Mouse (Mus musculus): Measurements from ENCODE around the gene Vat1l. TPM values are rescaled to one million over a fixed set of nuclear protein-coding genes. Genes with fewer than 3 reads are reported as not detected.

Vat1l gene
- total RNA-seq, 2 experiments from 2014 or later: 15.9 to 24.4 TPM

DNA sequence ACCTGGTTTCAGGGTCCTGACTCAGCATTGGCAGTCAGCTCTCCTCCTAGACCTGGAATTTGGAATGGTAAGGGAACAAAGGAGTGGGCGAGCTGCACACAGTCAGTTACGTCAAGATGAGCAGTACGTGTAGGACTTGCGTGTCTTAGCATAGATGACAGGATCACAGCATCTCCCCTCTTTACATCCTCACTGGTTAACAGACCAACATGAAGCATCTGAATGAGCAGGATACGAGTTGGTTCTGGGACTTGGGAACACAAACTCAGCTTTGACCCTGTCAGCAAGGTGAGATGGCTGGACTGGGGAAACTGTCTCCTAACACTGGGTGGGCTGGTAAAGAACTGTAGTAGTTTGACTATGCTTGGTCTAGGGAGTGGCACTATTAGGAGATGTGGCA is 193.9 kb downstream of the Vat1l start:
- DNase-seq: no peak

DNA sequence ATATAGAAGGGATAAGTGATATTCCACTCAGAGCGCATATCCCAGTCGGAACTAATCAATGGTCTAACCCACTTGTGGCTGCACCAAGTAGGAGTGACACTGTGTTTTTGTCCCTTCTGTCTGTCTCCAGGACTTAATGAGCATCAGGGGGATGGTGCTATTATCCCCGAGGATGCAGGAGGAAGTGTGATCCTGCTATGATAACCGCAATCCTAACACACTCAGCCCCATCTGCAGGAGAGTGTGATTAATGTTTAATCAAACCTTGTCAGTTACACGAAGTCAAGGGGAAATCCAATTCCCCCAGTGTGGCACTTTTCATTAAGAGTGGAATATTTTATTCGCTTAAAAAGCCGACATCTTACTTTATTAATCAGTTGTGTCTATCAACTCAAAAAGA is 196.3 kb downstream of the Vat1l start:
- no peak for DNase-seq

DNA sequence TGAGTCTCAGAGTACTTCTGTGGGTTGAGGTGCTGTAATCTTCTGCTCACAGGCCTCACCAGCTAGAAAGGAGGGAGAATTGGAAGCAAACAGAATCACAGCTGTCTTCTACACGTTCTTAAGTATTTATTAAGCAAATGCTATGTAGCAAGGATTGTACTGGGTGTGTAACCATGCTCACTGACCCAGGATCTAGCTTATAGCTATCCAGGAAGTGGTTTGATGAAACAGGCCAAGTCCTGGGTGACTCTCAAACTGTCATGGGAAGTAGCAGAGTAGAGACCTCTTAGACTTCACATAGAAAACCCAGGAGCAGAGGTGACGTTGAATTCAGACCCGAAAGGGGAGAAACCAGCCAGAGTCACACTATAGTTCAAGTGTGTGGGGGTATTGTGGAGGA is 206.0 kb downstream of the Vat1l start:
- DNase-seq: no peak

DNA sequence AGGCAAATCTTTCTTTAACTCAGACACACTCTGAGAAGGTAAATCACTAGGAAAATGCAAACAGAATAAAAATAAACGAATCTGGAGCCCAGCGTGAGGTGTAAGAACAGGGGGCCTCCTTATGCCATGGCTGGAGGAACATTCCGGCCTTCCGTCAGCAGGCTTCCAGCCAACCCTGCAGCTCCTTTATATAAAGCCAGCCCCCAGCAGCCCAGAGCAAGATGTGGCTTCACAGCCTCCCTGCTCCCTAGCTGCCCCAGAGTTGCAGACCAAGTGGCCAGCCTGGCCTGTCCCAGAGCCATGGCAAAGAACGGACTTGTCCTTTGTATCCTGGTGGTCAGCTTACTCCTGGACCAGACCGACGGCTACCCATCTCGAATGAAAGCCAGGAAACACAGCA is 212.4 kb downstream of the Vat1l start, which contains the start of gene Clec3a:
Gene Clec3a (plus strand): TSS at position 301 of the 400 bp plus-strand sequence.
- no peak for DNase-seq

DNA sequence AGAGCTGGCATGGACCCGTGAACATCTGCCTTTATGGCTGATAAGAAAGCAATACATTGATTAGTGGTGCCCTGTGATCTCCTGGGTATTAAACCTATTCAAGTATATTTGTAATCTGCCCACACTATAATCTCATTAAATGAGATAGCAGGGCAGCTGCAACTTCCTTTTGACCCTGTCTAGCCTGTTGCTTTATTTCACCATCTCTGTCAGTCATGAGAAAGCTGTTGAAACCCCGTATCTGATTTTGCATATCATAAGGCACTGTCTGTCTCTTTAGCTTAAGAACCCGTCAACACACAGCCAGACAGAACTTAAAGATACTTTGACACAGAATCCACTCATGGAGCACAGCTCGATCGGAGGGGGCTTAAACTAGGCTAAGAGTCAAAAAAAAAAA is 213.1 kb downstream of the Vat1l start:
- no peak for DNase-seq

DNA sequence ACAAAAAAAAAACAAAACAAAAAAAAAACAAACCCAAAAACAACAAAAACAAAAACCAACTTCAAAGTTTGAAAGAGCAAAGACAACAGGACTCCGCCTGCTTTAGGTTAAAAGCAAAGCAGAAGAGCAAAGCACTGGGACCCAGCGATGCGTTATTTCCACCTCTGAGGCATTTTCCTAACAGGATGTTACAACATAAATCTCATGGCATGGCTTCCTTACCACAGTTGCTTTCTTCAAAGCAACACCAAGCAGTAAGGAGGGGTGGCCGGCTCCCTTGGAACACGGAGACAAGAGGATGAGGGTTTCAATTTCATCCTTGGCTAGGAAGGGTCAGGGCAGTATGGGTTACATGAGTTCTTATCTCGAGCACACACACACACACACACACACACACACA is 213.5 kb downstream of the Vat1l start:
- no peak for DNase-seq

DNA sequence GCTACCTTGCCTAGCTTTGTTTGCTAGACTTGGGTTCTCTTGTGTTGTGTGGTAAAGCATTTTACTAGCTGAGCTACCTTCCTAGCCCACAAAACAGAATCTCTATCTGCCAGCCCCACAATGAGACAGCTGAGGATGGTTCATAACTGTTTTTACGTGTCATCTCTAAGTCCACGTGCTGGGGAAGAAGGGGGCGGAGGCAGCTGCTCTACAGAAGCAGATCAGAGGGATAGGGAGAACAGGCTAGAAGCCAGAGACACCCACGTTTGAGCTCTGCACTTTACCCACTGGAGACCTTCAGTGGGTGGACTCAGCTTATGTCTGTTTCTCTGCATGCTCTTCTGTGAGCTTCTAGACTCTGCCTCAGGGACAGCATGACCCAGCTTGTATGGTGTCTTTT is 216.1 kb downstream of the Vat1l start:
- no peak for DNase-seq

Other genes starting within 250 kb of the Vat1l start
- 10 to 100 TPM; 68.9 to 77.9 TPM for gene Nudt7, start 72.1 kb upstream of the Vat1l start, total RNA-seq (2021)
- gene Clec3a, start 212.5 kb downstream of the Vat1l start, total RNA-seq (2021): not detected
- 10 to 100 TPM; 20.8 to 28.4 TPM for gene Wwox, start 234.0 kb downstream of the Vat1l start, total RNA-seq (2021)